Mouse (Mus musculus): ENCODE data around the gene Foxred1. TPM values are rescaled to one million over a fixed set of nuclear protein-coding genes. Genes with fewer than 3 reads are reported as not detected.

The Foxred1 gene
- total RNA-seq (2021), result 10 to 100 TPM; 50.7 to 54.4 TPM
- long read RNA-seq, experiment 1, transcript Foxred1-202 (11 exons, 2,289 nt), result major isoform, 34 of 63 reads
- long read RNA-seq, experiment 1, partial matches to known transcripts, result 8 of 63 reads
- long read RNA-seq, experiment 1, other reads (novel, unspliced or antisense), result 20 of 63 reads
- long read RNA-seq, experiment 2, transcript Foxred1-202 (11 exons, 2,289 nt), result major isoform, 26 of 35 reads
- long read RNA-seq, experiment 2, partial matches to known transcripts, result 2 of 35 reads
- long read RNA-seq, experiment 2, other reads (novel, unspliced or antisense), result 5 of 35 reads

DNA sequence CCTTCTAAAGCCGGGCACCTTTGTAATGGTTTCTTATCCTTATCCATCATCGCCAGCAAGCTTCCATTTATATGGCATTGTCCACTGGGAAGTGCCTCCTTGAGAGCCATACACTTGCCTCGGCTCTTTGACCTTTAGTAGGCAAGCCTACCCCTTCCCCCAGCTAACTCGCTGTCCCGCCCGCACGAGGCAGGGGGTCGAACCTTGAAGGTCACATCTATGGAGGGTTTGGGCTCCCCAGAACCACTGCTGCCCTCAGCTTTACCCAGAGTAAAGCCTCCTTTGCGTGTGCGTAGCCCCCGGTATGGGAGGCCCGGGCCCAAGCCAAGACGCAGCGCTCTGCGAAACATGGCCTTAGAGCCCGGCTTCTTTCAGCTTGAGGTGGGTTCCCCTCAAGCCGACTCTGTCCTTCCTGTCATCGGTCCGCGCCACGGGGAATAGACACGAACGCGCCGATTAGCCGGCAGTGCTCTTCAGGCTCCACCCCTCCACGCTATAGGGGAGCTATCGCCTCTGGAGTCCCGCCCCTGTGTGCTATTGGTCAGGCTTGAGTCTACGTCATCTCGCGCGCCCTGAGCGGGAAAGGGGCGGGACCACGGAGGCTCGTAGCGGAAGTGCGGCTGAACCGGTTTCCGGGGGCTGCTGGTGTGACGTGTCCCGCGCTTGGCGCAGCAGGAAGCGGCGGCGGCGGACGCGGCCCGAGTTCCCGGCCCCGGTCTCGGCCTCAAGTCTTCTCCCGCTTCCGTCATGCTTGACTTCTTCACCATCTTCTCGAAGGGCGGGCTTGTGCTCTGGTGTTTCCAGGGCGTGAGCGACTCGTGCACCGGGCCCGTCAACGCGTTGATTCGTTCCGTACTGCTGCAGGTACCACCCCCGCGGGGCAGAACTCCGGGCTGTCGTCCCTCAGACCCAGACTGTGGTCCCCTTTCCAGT is at the start of gene Foxred1:
TSS of gene Foxred1 (minus strand) at position 514 of the 933 bp plus-strand sequence.
- DNase-seq, result peak; percentile 99

GRCm38 (mm10) chr9:35257365-35257764 is 46.5 kb upstream of the Foxred1 start:
- DNase-seq, result no peak

DNA sequence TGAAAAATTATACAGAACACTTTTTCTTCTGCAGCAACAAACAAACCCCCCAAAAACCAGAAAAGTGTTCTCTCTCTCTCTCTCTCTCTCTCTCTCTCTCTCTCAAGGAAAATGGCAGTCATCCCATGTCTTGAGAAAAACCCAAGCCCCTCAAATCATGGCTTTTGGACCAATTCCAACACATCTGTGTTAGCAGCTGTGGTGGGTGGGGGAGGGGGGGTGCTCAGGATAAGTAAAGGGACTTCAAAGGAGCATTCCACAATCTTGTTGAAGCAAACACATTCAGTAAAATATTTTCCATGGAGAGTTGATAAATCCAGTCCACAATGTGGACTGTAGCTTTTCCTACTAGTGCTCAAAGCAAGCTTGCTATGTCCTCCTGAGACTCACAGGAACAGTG is 38.6 kb upstream of the Foxred1 start:
- DNase-seq, result no peak

DNA sequence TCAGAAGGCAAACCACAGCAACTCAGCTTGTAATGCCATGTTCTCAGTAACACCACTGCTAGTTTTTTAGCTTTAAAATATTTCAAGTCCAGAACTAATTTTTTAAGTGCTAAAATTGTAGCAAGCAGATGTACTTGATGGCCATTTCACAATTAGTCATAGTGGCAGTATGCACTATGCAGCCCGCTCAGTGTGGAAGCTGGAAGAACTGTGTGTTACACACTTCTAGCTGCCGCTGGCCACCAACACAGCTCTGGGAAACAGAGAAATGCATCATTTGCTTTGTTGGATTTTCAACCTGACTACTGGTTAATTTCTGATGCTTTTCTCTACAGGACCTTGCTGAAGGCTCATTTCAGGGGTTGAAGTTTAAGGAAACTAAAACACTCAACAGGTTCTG is 36.5 kb upstream of the Foxred1 start:
- DNase-seq, result no peak

DNA sequence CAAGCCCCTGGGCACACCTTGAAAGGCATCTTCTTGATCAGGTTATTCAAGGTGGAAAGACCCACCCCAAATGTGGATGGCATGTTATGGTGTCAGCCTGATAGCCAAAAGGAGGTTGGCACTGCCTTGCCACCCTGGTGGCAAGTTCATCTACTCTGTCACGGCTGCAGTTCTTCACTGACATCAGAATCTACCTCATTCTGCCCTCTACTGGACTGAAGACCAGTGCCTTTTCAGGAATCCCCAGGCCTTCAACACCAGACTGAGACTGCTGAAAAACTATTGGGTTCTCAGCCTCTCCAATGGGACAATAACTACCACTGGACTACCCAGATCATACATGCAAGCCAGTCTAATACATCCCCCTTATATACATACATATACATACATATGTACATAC is 28.9 kb upstream of the Foxred1 start:
- no peak for DNase-seq

GRCm38 (mm10) chr9:35238915-35239571 is 28.2 kb upstream of the Foxred1 start:
- DNase-seq, result no peak

- no peak for DNase-seq
These were observed 27.5 kb upstream of the Foxred1 start for GRCm38 (mm10) chr9:35238371-35238770.

GRCm38 (mm10) chr9:35235996-35236395 is 25.1 kb upstream of the Foxred1 start:
- no peak for DNase-seq

- no peak for DNase-seq
These were observed 17.8 kb upstream of the Foxred1 start for GRCm38 (mm10) chr9:35228671-35229070.

GRCm38 (mm10) chr9:35223466-35223865 is 12.6 kb upstream of the Foxred1 start:
- no peak for DNase-seq

DNA sequence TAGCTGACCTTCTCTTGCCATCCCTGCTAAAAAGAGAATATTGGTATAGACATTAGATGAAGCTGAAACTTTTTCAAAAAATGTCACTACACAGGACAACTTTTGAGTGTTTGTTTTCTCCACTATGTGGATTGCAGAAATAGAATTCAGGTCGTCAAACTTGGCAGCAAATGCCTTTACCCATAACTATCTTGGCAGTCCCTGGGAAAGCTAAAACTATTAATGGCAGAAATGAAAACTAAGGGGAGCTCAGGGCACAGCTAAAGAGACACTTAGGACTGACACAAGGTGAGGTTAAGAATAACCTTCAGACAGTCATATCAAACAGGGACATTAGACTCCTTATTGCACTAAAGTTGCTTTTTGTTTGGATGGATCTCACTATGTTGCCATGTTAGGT is 7.1 kb upstream of the Foxred1 start:
- no peak for DNase-seq

GRCm38 (mm10) chr9:35211573-35212511 is 987 bp upstream of the Foxred1 start:
- DNase-seq, result no peak

- no peak for DNase-seq
These were observed 6.4 kb downstream of the Foxred1 start for GRCm38 (mm10) chr9:35204421-35204820.

GRCm38 (mm10) chr9:35203536-35203935 is 7.3 kb downstream of the Foxred1 start:
- no peak for DNase-seq

DNA sequence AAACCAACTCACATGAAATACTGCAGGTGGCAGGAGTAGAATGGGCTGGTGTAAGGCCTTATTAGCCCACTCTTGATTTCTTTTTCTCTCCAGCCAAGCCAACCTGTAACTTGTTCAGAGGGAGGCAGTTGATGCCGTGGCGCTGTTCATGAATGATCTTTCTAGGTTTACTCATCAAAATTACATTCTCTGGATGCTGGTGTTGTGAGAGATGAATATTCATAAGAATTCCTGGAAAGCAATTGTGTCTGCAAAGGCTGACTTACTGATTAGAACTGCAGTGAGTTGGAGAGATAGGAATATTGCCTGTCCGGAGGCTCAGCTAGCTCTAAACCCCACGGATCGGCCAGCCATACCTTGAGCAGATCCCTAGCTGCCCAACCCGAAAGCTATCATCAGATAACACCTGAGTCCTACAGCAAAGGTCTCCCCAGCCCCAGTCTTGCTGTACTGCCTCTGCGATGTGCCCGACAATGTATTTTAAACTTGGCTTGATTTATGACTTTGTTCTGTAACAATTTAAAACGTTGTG is 10.3 kb downstream of the Foxred1 start:
- DNase-seq, result no peak

DNA sequence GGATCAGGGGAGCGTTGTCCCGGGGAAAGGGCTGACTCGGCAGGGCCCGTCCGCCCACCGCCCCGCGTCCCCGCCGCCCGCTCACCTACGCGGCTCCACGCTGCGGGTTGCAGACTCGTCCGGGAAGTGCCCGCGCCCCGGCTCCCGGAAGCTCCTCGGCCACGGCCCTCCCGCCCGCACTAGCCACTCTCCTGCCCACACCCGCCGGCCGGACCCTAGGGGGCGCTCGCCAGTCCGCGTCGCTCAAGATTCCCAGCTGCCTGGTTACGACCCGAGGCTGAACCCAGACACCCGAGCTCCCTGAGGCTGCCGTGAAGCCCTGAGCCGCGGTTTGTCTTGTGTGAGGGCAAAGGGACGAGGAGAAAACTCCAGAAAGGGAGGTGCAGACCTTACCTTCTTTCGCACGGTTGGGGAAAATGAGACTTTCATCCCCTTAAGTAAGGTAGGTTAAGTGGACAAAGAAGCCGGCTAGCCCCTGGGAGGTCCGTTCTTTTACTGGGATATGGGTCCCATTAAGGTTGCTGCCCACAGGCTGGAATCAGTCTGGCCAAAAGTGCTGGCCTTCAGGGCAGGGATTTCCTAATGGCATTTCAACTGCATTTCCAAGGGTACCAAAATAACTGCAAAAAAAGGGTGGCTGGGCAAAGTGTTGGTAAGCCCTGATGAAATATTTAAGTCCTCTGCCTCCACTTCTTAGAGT is 10.9 kb downstream of the Foxred1 start, which contains the start of the genes Srpr and Tirap:
TSS of gene Srpr (plus strand) at position 404 of the 700 bp plus-strand sequence.
TSS of gene Tirap (minus strand) at position 520 of the 700 bp plus-strand sequence.
- peak; percentile 96 to 98 for DNase-seq

- no peak for DNase-seq
These were observed 11.7 kb downstream of the Foxred1 start for GRCm38 (mm10) chr9:35198945-35199771.

DNA sequence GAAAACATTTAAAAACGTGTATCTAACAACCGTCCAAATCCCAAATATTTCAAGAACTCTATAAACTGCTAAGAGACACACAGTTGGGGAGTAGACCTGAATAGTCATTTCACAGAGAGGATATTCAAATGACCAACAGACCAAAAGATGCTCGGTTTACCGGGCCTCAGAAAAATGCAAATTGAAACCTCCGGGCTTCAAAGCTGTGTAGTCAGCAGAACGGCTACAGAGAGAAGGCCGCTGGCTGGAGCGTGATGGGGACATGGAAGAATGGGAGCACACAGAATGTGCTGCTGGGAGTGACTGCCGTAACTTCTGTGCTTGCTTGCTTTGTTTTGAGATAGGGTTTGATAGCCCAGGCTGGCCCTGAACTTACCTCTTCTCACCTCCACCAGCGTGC is 12.5 kb downstream of the Foxred1 start:
- DNase-seq, result no peak

GRCm38 (mm10) chr9:35197625-35198024 is 13.2 kb downstream of the Foxred1 start:
- no peak for DNase-seq
